Mouse (Mus musculus) kidney, embryonic 15.5 days (tissue): ENCODE results near the gene Vsir. TPM values are rescaled to one million over a fixed set of nuclear protein-coding genes. Genes with fewer than 3 reads are reported as not detected.
A peak's percentile ranks its signal among the peaks of the same experiment; 100 is the strongest.

ENCODE experiments used
- ATAC-seq: fragments of 200-750 bp; cut with Nextera tagmentation; replicated peaks from 2 replicates; pipeline ENCODE4 v1.8.0; 2017; ENCODE audit warnings: moderate TSS enrichment; ENCODE audit not compliant: low FRiP score
- H3K27ac ChIP-seq: fragments of 300-500 bp; sonication (generic); 2 replicates; pipeline ENCODE4 v1.5.1; 2015; ENCODE audit warnings: mild to moderate bottlenecking, inconsistent platforms
- H3K27me3 ChIP-seq: fragments of 300-500 bp; sonication (generic); 2 replicates; pipeline ENCODE4 v1.6.1; 2015; ENCODE audit warnings: inconsistent platforms
- H3K36me3 ChIP-seq: fragments of 300-500 bp; sonication (generic); 2 replicates; pipeline ENCODE4 v1.6.1; 2015; ENCODE audit warnings: inconsistent platforms
- H3K4me1 ChIP-seq: fragments of 300-500 bp; sonication (generic); 2 replicates; pipeline ENCODE4 v1.6.1; 2015; ENCODE audit warnings: inconsistent platforms
- H3K4me2 ChIP-seq: fragments of 300-500 bp; sonication (generic); 2 replicates; pipeline ENCODE4 v1.6.1; 2015; ENCODE audit warnings: moderate library complexity, mild to moderate bottlenecking, inconsistent platforms
- H3K4me3 ChIP-seq: fragments of 300-500 bp; sonication (generic); replicated peaks from 2 replicates; pipeline ENCODE4 v1.5.1; 2015; ENCODE audit warnings: mild to moderate bottlenecking, inconsistent platforms
- H3K9ac ChIP-seq: fragments of 300-500 bp; sonication (generic); 2 replicates; pipeline ENCODE4 v1.6.1; 2015; ENCODE audit warnings: mild to moderate bottlenecking, inconsistent platforms
- H3K9me3 ChIP-seq: fragments of 300-500 bp; sonication (generic); replicated peaks from 2 replicates; pipeline ENCODE4 v1.6.1; 2016; ENCODE audit warnings: inconsistent platforms
- WGBS: fragments of 180-500 bp; shearing (Covaris S2); methylation state at CpG from one replicate; pipeline ENCODE4 v1.1.7; 2015; ENCODE audit warnings: mixed read lengths; 5-methylcytosine and 5-hydroxymethylcytosine counted together
- polyA plus RNA-seq: library from polyadenylated mRNA; unstranded; fragments of >200 nt; fragmentation: Nextera tagmentation; extraction: Ambion mirVana; gene quantifications from 2 replicates; pipeline ENCODE4 v1.2.1, GENCODE M21; 2015

Vsir gene
- polyA plus RNA-seq, 1 experiment from 2014 or later, result 4.2 TPM

- H3K36me3 ChIP-seq, result no peaks in the 10 kb centered on the region
- H3K9ac ChIP-seq, result no peak overlapping the region
- no peaks in the 10 kb centered on the region for H3K9me3 ChIP-seq
- peaks cover 14% of the 10 kb centered on the region for H3K4me1 ChIP-seq
- no peak overlapping the region for H3K4me3 ChIP-seq
- 79% methylated on average over 5 of the region's 5 CpGs for WGBS
- H3K4me2 ChIP-seq, result no peak overlapping the region
- no peaks in the 10 kb centered on the region for H3K27me3 ChIP-seq
- ATAC-seq, result no peak
- H3K27ac ChIP-seq, result no peak overlapping the region
Observed at GRCm38 (mm10) chr10:60371596-60372386, 25.1 kb downstream of the Vsir start.

- Histone ChIP-seq H3K9me3 (no peaks in the 10 kb centered on the region), H3K9ac (no peak overlapping the region), H3K4me1 (peaks cover 14% of the 10 kb centered on the region), H3K4me3 (no peak overlapping the region), H3K4me2 (no peak overlapping the region), H3K27me3 (no peaks in the 10 kb centered on the region), H3K27ac (peak overlapping the region; percentile 54), H3K36me3 (no peaks in the 10 kb centered on the region)
- peak; percentile 28; the same call in 1 of the 2 replicates for ATAC-seq
- WGBS, result 44% methylated on average over 6 of the region's 6 CpGs
Observed at GRCm38 (mm10) chr10:60373543-60373936, 26.9 kb downstream of the Vsir start.

- 48% methylated on average over 8 of the region's 8 CpGs for WGBS
- H3K4me2 ChIP-seq, result no peak overlapping the region
- ATAC-seq, result peak; percentile 45; the same call in 1 of the 2 replicates
- H3K4me1 ChIP-seq, result peaks cover 14% of the 10 kb centered on the region
- no peaks in the 10 kb centered on the region for H3K36me3 ChIP-seq
- no peaks in the 10 kb centered on the region for H3K27me3 ChIP-seq
- no peaks in the 10 kb centered on the region for H3K9me3 ChIP-seq
- H3K27ac ChIP-seq, result peak overlapping the region; percentile 54
- H3K9ac ChIP-seq, result no peak overlapping the region
- H3K4me3 ChIP-seq, result no peak overlapping the region
Observed at GRCm38 (mm10) chr10:60373937-60374578, 27.4 kb downstream of the Vsir start.

DNA sequence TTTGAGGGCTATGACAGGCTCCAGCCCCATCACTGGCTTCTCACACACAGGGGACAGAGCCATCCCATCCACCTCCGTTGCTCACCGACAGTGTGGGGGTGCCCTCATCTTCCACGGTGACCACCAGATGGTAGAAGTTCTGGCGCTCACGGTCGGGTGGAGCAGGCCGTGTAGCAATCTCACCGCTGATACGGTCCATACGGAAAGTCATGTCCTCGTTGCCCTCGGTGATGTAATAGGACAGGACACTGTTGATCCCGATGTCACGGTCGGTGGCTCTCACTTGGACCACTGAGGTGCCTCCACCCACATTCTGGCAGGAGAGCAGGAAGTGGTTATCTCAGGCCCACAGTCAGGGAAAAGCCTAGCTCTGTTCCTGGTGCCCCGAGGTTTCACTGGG lies 30.1 kb downstream of the Vsir start:
- H3K27ac ChIP-seq, result no peak overlapping the region
- no peaks in the 10 kb centered on the region for H3K9me3 ChIP-seq
- H3K36me3 ChIP-seq, result no peaks in the 10 kb centered on the region
- no peak overlapping the region for H3K9ac ChIP-seq
- 88% methylated on average over 16 of the region's 16 CpGs for WGBS
- ATAC-seq, result no peak
- no peak overlapping the region for H3K4me2 ChIP-seq
- H3K4me1 ChIP-seq, result peaks cover 22% of the 10 kb centered on the region
- H3K27me3 ChIP-seq, result no peaks in the 10 kb centered on the region
- no peak overlapping the region for H3K4me3 ChIP-seq

GRCm38 (mm10) chr10:60379419-60379957 lies 32.8 kb downstream of the Vsir start:
- 69% methylated on average over 9 of the region's 9 CpGs for WGBS
- no peak for ATAC-seq
- Histone ChIP-seq H3K9ac (no peak overlapping the region), H3K9me3 (no peaks in the 10 kb centered on the region), H3K27me3 (no peaks in the 10 kb centered on the region), H3K27ac (peak overlapping the region; percentile 11; the same call in 1 of the 2 replicates), H3K4me1 (peaks cover 13% of the 10 kb centered on the region; the same call in 1 of the 2 replicates), H3K36me3 (no peaks in the 10 kb centered on the region), H3K4me2 (no peak overlapping the region), H3K4me3 (no peak overlapping the region)

DNA sequence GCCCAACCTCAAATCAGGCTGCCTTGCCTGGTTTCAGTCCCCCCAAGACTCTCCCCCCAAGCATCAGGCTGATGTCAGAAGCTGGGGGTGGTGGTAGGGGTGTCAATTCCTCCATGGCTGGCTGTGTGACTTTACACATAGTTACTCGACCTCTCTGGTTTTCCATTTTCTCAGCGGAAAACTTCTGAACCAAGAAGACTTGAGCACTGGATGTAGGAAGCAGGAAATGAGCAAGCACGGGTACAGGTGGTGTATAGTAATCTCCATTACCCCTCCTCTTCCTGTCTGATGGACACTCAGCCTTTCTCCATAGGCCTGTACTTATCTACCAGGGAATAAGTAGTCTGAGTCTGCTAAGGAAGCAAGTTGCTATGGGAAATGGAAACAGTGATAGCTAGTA lies 33.6 kb downstream of the Vsir start:
- Histone ChIP-seq H3K9me3 (no peaks in the 10 kb centered on the region), H3K36me3 (no peaks in the 10 kb centered on the region), H3K27ac (peak overlapping the region; percentile 11; the same call in 1 of the 2 replicates), H3K4me1 (peaks cover 10% of the 10 kb centered on the region; the same call in 1 of the 2 replicates), H3K4me2 (no peak overlapping the region), H3K27me3 (no peaks in the 10 kb centered on the region), H3K9ac (no peak overlapping the region), H3K4me3 (no peak overlapping the region)
- 70% methylated on average over 3 of the region's 3 CpGs for WGBS
- ATAC-seq, result no peak

DNA sequence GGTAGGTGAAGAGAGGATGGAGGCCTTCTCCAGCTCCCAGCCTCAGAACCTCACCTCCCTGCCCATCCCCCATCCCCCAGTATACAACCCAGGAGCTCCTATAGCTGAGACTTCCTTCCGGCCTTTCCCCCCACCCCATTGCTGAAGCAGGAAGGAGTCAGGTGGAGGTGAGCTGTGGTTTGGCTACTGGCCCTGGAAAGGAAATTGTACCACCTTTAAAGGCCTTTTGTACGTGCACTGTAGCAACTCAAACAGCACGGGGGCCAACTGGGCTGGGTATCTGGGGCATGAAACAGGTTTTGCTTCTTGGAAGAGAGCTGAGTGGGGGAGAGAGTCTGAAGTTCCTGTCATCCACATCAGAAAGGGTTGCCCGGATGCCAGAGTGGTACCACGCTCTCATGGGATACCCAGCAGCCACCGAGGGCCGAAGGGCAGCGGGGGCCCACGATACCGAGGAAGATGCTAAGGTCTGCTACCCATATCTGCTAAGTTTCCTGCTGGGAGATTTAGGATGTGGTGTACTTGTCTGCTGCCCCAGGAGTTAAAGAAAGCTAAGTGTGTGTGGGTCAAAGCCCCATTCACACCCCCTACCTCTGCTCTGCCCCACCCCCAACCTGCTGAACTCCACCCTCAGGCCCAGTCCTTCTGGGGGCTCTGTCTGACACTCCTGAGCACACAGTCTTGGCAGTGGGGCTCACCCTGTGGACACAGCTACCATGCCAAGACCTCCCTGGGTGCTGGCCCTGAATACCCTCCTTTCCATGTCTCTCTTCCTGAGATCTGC lies 34.7 kb downstream of the Vsir start:
- peak overlapping the region; percentile 25 for H3K27ac ChIP-seq
- H3K4me3 ChIP-seq, result no peak overlapping the region
- no peak overlapping the region for H3K4me2 ChIP-seq
- WGBS, result 66% methylated on average over 10 of the region's 10 CpGs
- H3K9me3 ChIP-seq, result no peaks in the 10 kb centered on the region
- no peak for ATAC-seq
- peaks cover 10% of the 10 kb centered on the region; the same call in 1 of the 2 replicates for H3K4me1 ChIP-seq
- H3K36me3 ChIP-seq, result no peaks in the 10 kb centered on the region
- H3K9ac ChIP-seq, result no peak overlapping the region
- H3K27me3 ChIP-seq, result no peaks in the 10 kb centered on the region

DNA sequence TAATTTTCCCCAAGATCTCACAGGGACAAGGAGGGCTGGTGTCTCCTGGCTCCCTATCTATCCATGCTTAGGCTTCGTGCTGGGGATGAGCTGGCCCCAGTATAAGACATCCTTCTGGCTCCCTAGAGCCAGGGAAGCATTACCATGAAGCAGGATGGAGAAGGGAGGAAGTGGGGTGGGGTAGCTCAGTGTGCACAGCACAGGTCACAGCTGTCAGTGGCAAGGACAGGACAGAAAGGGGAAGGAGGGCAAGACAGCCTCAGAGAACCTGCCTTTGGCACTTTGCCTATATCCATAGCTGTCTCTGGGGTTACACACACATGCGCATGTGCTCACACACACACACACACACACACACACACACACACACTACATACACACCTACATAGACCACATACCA lies 41.7 kb downstream of the Vsir start:
- Histone ChIP-seq H3K4me3 (no peak overlapping the region), H3K27ac (no peak overlapping the region), H3K9ac (no peak overlapping the region), H3K4me1 (no peaks in the 10 kb centered on the region), H3K27me3 (no peaks in the 10 kb centered on the region), H3K9me3 (no peaks in the 10 kb centered on the region), H3K36me3 (no peaks in the 10 kb centered on the region), H3K4me2 (no peak overlapping the region)
- WGBS, result 91% methylated on average over 2 of the region's 2 CpGs
- ATAC-seq, result no peak

- Histone ChIP-seq H3K4me3 (no peak overlapping the region), H3K9me3 (no peaks in the 10 kb centered on the region), H3K36me3 (no peaks in the 10 kb centered on the region), H3K27me3 (no peaks in the 10 kb centered on the region), H3K4me1 (no peaks in the 10 kb centered on the region), H3K4me2 (no peak overlapping the region), H3K27ac (no peak overlapping the region), H3K9ac (no peak overlapping the region)
- 33% methylated on average over 9 of the region's 9 CpGs for WGBS
- no peak for ATAC-seq
Observed at GRCm38 (mm10) chr10:60389447-60389865, 42.8 kb downstream of the Vsir start.

DNA sequence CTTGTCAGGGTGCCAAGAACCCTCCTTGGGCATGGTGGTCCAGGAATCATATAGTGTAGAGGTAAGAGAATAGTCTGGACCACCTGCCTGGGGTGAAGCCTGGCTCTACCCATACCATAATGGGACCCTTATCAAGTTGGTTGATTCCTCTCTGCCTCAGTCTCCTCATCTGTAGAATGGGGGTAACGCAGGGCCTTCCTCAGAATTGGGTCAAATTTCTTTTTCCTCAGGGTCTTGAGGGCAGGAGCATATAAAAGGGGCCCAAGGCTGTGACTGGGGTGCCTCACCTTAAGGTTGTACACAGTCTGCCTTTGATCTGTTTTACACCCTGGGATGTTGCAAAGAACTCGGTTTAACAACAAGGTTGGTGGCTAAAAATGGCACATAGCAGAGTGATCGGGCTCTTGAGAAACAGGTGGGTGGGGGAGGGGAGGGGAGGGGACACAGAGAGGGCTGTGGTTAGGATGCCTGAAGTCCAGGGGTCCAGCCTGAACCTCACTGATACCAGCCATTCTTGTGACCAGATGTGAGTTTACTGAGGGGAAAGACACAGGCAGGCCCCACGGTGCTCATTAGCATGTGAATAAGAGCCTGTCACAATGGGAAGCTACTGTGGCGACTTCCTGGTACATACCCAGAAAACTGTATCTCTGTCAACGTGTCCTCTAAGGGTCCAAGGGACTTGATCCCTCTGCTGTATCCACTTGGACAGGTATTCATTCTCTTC lies 43.7 kb downstream of the Vsir start:
- Histone ChIP-seq H3K27me3 (no peaks in the 10 kb centered on the region), H3K27ac (no peak overlapping the region), H3K4me3 (no peak overlapping the region), H3K4me1 (no peaks in the 10 kb centered on the region), H3K36me3 (no peaks in the 10 kb centered on the region), H3K9me3 (no peaks in the 10 kb centered on the region), H3K9ac (no peak overlapping the region), H3K4me2 (no peak overlapping the region)
- no peak for ATAC-seq
- WGBS, result 47% methylated on average over 6 of the region's 6 CpGs

DNA sequence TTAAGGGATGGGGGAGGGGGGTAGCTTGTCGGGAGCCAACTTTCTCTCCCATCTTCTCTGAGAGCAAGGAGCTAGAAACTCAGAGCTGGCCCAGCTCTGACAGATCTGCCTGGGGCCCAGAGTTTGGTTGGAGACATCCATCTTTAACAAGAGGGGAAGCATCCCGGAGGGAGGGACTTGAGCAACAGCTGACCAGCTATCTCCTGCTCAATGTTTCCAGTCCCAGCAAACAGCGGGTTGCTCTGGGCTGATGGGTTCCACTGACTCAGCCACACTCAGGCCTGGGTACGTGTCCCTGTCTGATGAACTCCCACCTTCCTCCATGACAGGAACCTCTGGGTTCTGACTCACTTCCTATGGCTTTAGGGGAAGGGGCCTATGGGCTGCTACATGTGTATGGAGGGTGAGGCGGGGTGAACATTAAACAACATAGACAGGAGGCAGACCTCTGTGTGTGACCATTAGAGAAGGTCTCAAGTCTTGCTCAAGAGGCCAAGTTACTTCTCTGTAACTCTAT lies 44.3 kb downstream of the Vsir start:
- Histone ChIP-seq H3K4me2 (no peak overlapping the region), H3K9ac (no peak overlapping the region), H3K9me3 (no peaks in the 10 kb centered on the region), H3K27ac (no peak overlapping the region), H3K27me3 (no peaks in the 10 kb centered on the region), H3K4me1 (no peaks in the 10 kb centered on the region), H3K36me3 (no peaks in the 10 kb centered on the region), H3K4me3 (no peak overlapping the region)
- ATAC-seq, result no peak
- WGBS, result 61% methylated on average over 5 of the region's 5 CpGs
